Mouse (Mus musculus): Measurements from ENCODE around the gene Zfp429. TPM values are rescaled to one million over a fixed set of nuclear protein-coding genes. Genes with fewer than 3 reads are reported as not detected.
"Not testable (repeated sequence)": the region's sequence is repeated elsewhere in the genome, so short reads cannot be mapped to it uniquely, and the experiment has no call there.

Gene Zfp429
- polyA plus RNA-seq, 1 experiment from 2014 or later = 5.5 TPM

DNA sequence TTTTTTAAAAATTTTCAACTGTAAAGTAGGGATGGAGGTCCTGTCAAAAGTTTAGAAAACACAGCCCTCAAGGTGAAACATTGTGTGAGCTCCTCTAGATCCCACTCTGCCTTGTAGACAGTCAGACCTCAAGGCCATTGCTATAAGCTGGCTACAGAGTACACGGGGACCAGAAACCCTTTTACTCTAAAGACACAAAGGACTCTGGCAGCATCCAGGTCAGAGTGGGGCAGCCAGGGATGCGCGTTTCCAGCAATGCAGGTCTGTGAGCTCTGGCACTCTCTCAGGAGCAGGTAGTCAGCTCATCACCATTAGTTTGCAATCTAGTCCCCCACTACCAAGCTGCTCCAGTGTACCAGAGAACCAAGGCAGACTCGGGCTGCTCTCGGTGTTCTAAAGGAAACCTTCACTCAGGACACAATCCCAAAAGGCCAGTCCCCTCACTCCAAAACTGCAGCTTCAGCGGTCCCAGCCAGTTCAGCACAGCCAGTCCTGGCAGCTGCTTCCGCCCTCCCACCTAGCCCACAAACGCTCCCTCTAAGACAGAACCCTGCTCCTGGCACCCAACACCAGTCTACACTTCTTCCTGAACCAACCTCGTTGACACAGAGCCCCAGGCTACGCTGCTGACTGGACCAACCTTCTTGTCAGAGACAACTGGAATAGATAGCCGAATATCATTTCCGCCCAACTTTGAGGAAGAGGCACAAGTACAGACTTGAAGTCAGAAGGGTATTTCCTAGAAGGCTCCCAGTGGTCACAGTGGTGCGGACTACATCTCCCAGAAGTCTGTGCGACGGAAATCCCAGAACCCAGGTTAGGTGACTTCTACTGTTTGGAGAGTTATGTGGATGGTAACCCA lies 24.3 kb downstream of the Zfp429 start, which contains the start of the genes Gm28041 and Zfp456:
TSS of gene Gm28041 (minus strand) at position 684 of the 862 bp plus-strand sequence.
TSS of gene Zfp456 (minus strand) at position 761 of the 862 bp plus-strand sequence.
- ATAC-seq (ENCODE audit: low FRiP score) = peak; percentile 96
- H3K4me1 ChIP-seq; H3K27ac ChIP-seq (replicated peaks); H3K36me3 ChIP-seq; H3K9me3 ChIP-seq (replicated peaks); H3K27me3 ChIP-seq (replicated peaks): not testable (repeated sequence)
- Histone ChIP-seq H3K4me2 (peak within 1 kb of the TSS; percentile 58), H3K9ac (replicated peaks) (0 out of 2 replicates have a peak within 1 kb of the TSS, but pooled peaks have one; percentile 20), H3K4me3 (replicated peaks) (peak within 1 kb of the TSS; percentile 42)
- WGBS = 22% methylated on average over 15 of the region's 15 CpGs

GRCm38 (mm10) chr13:67360131-67360744 lies 39.4 kb downstream of the Zfp429 start, which contains the start of the genes Gm28044 and Zfp953:
Gm28044 (minus strand) TSS chr13:67360536.
Zfp953 (minus strand) TSS chr13:67360605.
- peak within 1 kb of the TSS; percentile 71 for H3K4me3 ChIP-seq (replicated peaks)
- H3K27ac ChIP-seq (replicated peaks) = peak within 1 kb of the TSS; percentile 62
- H3K27me3 ChIP-seq (replicated peaks) = no peaks in the 10 kb centered on the region
- no peaks in the 10 kb centered on the region for H3K36me3 ChIP-seq
- H3K9ac ChIP-seq (replicated peaks) = peak within 1 kb of the TSS; percentile 59
- peak; percentile 96 for ATAC-seq (ENCODE audit: low FRiP score)
- peak within 1 kb of the TSS; percentile 78 for H3K4me2 ChIP-seq
- peaks cover 13% of the 10 kb centered on the region for H3K4me1 ChIP-seq
- H3K9me3 ChIP-seq (replicated peaks) = no peaks in the 10 kb centered on the region
- under 1% methylated on average over 15 of the region's 15 CpGs for WGBS

- Histone ChIP-seq H3K9ac (replicated peaks) (no peak overlapping the region), H3K4me3 (replicated peaks) (no peak overlapping the region), H3K27me3 (replicated peaks) (no peaks in the 10 kb centered on the region), H3K9me3 (replicated peaks) (no peaks in the 10 kb centered on the region), H3K4me1 (no peaks in the 10 kb centered on the region), H3K27ac (replicated peaks) (no peak overlapping the region), H3K4me2 (no peak overlapping the region), H3K36me3 (no peaks in the 10 kb centered on the region)
- no peak for ATAC-seq (ENCODE audit: low FRiP score)
These were observed 47.8 kb downstream of the Zfp429 start for GRCm38 (mm10) chr13:67351854-67352253.

- WGBS = 89% methylated on average over 2 of the region's 2 CpGs
- no peak overlapping the region for H3K4me2 ChIP-seq
- H3K27ac ChIP-seq (replicated peaks) = no peak overlapping the region
- no peaks in the 10 kb centered on the region for H3K36me3 ChIP-seq
- H3K4me1 ChIP-seq = no peaks in the 10 kb centered on the region
- H3K9me3 ChIP-seq (replicated peaks) = no peaks in the 10 kb centered on the region
- H3K4me3 ChIP-seq (replicated peaks) = no peak overlapping the region
- ATAC-seq (ENCODE audit: low FRiP score) = no peak
- no peak overlapping the region for H3K9ac ChIP-seq (replicated peaks)
- no peaks in the 10 kb centered on the region for H3K27me3 ChIP-seq (replicated peaks)
These were observed 56.2 kb downstream of the Zfp429 start for GRCm38 (mm10) chr13:67343422-67343821.

Other genes with a start within 250 kb of the Zfp429 start
- gene Rsl1, start 226.6 kb downstream of the Zfp429 start, polyA plus RNA-seq (2015; fragmentation: Nextera tagmentation; extraction: Ambion mirVana) = 6.2 and 7.0 TPM in 2 replicates
- gene Zfp455, start 205.3 kb downstream of the Zfp429 start, polyA plus RNA-seq (2015; fragmentation: Nextera tagmentation; extraction: Ambion mirVana) = 1.8 and 2.6 TPM in 2 replicates
- gene Zfp458, start 121.4 kb downstream of the Zfp429 start, polyA plus RNA-seq (2015; fragmentation: Nextera tagmentation; extraction: Ambion mirVana) = 4.8 and 4.9 TPM in 2 replicates
- 1.7 and 2.0 TPM in 2 replicates for gene Zfp457, start 93.3 kb downstream of the Zfp429 start, polyA plus RNA-seq (2015; fragmentation: Nextera tagmentation; extraction: Ambion mirVana)
- 1.7 and 2.0 TPM in 2 replicates for gene Zfp595, start 67.2 kb downstream of the Zfp429 start, polyA plus RNA-seq (2015; fragmentation: Nextera tagmentation; extraction: Ambion mirVana)
- gene Gm28044, start 39.3 kb downstream of the Zfp429 start, polyA plus RNA-seq (2015; fragmentation: Nextera tagmentation; extraction: Ambion mirVana) = not detected in 2 replicates
- 0.56 and 0.77 TPM in 2 replicates for gene Zfp953, start 39.2 kb downstream of the Zfp429 start, polyA plus RNA-seq (2015; fragmentation: Nextera tagmentation; extraction: Ambion mirVana)
- 0.27 TPM in 1 of 2 replicates, not detected in the other for gene Gm28041, start 24.1 kb downstream of the Zfp429 start, polyA plus RNA-seq (2015; fragmentation: Nextera tagmentation; extraction: Ambion mirVana)
- 0.65 and 1.1 TPM in 2 replicates for gene Zfp456, start 24.0 kb downstream of the Zfp429 start, polyA plus RNA-seq (2015; fragmentation: Nextera tagmentation; extraction: Ambion mirVana)
- 0.50 and 1.6 TPM in 2 replicates for gene Zfp459, start 21.6 kb upstream of the Zfp429 start, polyA plus RNA-seq (2015; fragmentation: Nextera tagmentation; extraction: Ambion mirVana)
- 5.1 and 7.6 TPM in 2 replicates for gene Zfp874a, start 51.8 kb upstream of the Zfp429 start, polyA plus RNA-seq (2015; fragmentation: Nextera tagmentation; extraction: Ambion mirVana)
- 2.5 and 3.7 TPM in 2 replicates for gene Zfp874b, start 84.4 kb upstream of the Zfp429 start, polyA plus RNA-seq (2015; fragmentation: Nextera tagmentation; extraction: Ambion mirVana)
- gene Zfp58, start 100.7 kb upstream of the Zfp429 start, polyA plus RNA-seq (2015; fragmentation: Nextera tagmentation; extraction: Ambion mirVana) = 10.4 and 11.2 TPM in 2 replicates
- not detected in 2 replicates for gene Gm26965, start 126.3 kb upstream of the Zfp429 start, polyA plus RNA-seq (2015; fragmentation: Nextera tagmentation; extraction: Ambion mirVana)
- gene Zfp87, start 126.4 kb upstream of the Zfp429 start, polyA plus RNA-seq (2015; fragmentation: Nextera tagmentation; extraction: Ambion mirVana) = 30.4 and 37.0 TPM in 2 replicates
- gene Zfp748, start 154.0 kb upstream of the Zfp429 start, polyA plus RNA-seq (2015; fragmentation: Nextera tagmentation; extraction: Ambion mirVana) = 13.1 and 13.2 TPM in 2 replicates
- gene Zfp729b, start 209.9 kb upstream of the Zfp429 start, polyA plus RNA-seq (2015; fragmentation: Nextera tagmentation; extraction: Ambion mirVana) = 4.8 and 4.9 TPM in 2 replicates
- not detected in 2 replicates for gene Gm49345, start 237.9 kb upstream of the Zfp429 start, polyA plus RNA-seq (2015; fragmentation: Nextera tagmentation; extraction: Ambion mirVana)
- 2.9 and 3.4 TPM in 2 replicates for gene Zfp729a, start 238.0 kb upstream of the Zfp429 start, polyA plus RNA-seq (2015; fragmentation: Nextera tagmentation; extraction: Ambion mirVana)